Mouse (Mus musculus) thymus, adult 2 months (tissue): ENCODE results near the gene Nckap1. TPM values are rescaled to one million over a fixed set of nuclear protein-coding genes. Genes with fewer than 3 reads are reported as not detected.

Experiments used
- DNase-seq: peaks from one replicate; pipeline ENCODE4 v3.0.0; 2021
- H3K27ac ChIP-seq: fragments of 200-500 bp; 2 replicates; pipeline ENCODE4 v1.5.1; 2012; ENCODE audit warnings: low read length, control low read depth; ENCODE audit not compliant: control insufficient read depth, insufficient read depth
- H3K27me3 ChIP-seq: fragments of 200-500 bp; 2 replicates; pipeline ENCODE4 v1.6.1; 2012; ENCODE audit warnings: mild to moderate bottlenecking, low read length, moderate library complexity, mixed read lengths; ENCODE audit not compliant: control insufficient read depth, insufficient read depth
- H3K36me3 ChIP-seq: fragments of 200-500 bp; 2 replicates; pipeline ENCODE4 v1.6.1; 2012; ENCODE audit warnings: mild to moderate bottlenecking, low read length, moderate library complexity; ENCODE audit not compliant: control insufficient read depth, insufficient read depth
- H3K4me1 ChIP-seq: fragments of 200-500 bp; replicated peaks from 2 replicates; pipeline ENCODE4 v1.6.1; 2012; ENCODE audit warnings: low read length; ENCODE audit not compliant: control insufficient read depth, insufficient read depth
- H3K4me3 ChIP-seq: fragments of 200-500 bp; 2 replicates; pipeline ENCODE4 v1.5.1; 2012; ENCODE audit warnings: mild to moderate bottlenecking, low read length, control low read depth, moderate library complexity; ENCODE audit not compliant: control insufficient read depth, insufficient read depth
- CTCF ChIP-seq: fragments of 200-500 bp; IDR thresholded peaks from 2 replicates; pipeline ENCODE4 v1.5.1; 2012; ENCODE audit warnings: mild to moderate bottlenecking, control low read depth, low read length, moderate library complexity, borderline replicate concordance; ENCODE audit not compliant: control insufficient read depth, poor library complexity, insufficient read depth; ENCODE audit errors: extremely low read depth
- POLR2A ChIP-seq: fragments of 200-500 bp; IDR thresholded peaks from 2 replicates; pipeline ENCODE4 v1.6.1; 2012; ENCODE audit warnings: mild to moderate bottlenecking, low read length, control low read depth, moderate library complexity; ENCODE audit not compliant: control insufficient read depth, poor library complexity, insufficient read depth; ENCODE audit errors: extremely low read depth
- WGBS: fragments of 180-500 bp; shearing (Covaris S2); methylation state at CpG from one replicate; pipeline ENCODE4 v1.1.7; 2018; 5-methylcytosine and 5-hydroxymethylcytosine counted together
- polyA plus RNA-seq: library from polyadenylated mRNA; depleted of rRNA; stranded (reverse); fragments of >200 nt; gene quantifications from 2 replicates; pipeline ENCODE4 v1.2.3, GENCODE M21; 2012

Nckap1 gene
- polyA plus RNA-seq, 1 experiment: 9.1 TPM

GRCm38 (mm10) chr2:80582356-80582755, 1.2 kb upstream of the Nckap1 start:
- H3K27ac ChIP-seq: no peak overlapping the region
- WGBS: 92% methylated on average over 3 of the region's 3 CpGs
- peaks cover 7% of the 10 kb centered on the region for H3K4me1 ChIP-seq
- H3K4me3 ChIP-seq: no peak overlapping the region
- H3K27me3 ChIP-seq: peaks cover 15% of the 10 kb centered on the region
- no peaks in the 10 kb centered on the region for H3K36me3 ChIP-seq
- DNase-seq: no peak
- TF ChIP-seq CTCF (no peak), POLR2A (no peak)

- TF ChIP-seq CTCF: no peak
- TF ChIP-seq POLR2A: no peak
- Histone ChIP-seq H3K27ac (no peak overlapping the region), H3K4me1 (peaks cover 7% of the 10 kb centered on the region), H3K27me3 (peaks cover 15% of the 10 kb centered on the region), H3K36me3 (no peaks in the 10 kb centered on the region), H3K4me3 (peak overlapping the region; percentile 52)
- peak; percentile 16 for DNase-seq
- WGBS: 2% methylated on average over 65 of the region's 65 CpGs
Observed at GRCm38 (mm10) chr2:80580311-80580961, 744 bp downstream of the Nckap1 start.

GRCm38 (mm10) chr2:80579253-80579891, 1.8 kb downstream of the Nckap1 start:
- DNase-seq: no peak
- no peak for TF ChIP-seq POLR2A
- Histone ChIP-seq H3K36me3 (no peaks in the 10 kb centered on the region), H3K27me3 (peaks cover 15% of the 10 kb centered on the region), H3K4me3 (no peak overlapping the region), H3K27ac (no peak overlapping the region), H3K4me1 (peaks cover 7% of the 10 kb centered on the region)
- 3% methylated on average over 6 of the region's 6 CpGs for WGBS

GRCm38 (mm10) chr2:80577286-80577685, 3.9 kb downstream of the Nckap1 start:
- no peak for DNase-seq
- TF ChIP-seq CTCF: no peak
- no peak for TF ChIP-seq POLR2A
- H3K27ac ChIP-seq: no peak overlapping the region
- H3K27me3 ChIP-seq: peaks cover 15% of the 10 kb centered on the region
- no peak overlapping the region for H3K4me3 ChIP-seq
- H3K4me1 ChIP-seq: peaks cover 7% of the 10 kb centered on the region
- 87% methylated on average over 1 of the region's 1 CpGs for WGBS
- no peaks in the 10 kb centered on the region for H3K36me3 ChIP-seq

GRCm38 (mm10) chr2:80570656-80571055, 10.5 kb downstream of the Nckap1 start:
- H3K4me1 ChIP-seq: no peaks in the 10 kb centered on the region
- H3K36me3 ChIP-seq: no peaks in the 10 kb centered on the region
- H3K27me3 ChIP-seq: no peaks in the 10 kb centered on the region
- DNase-seq: no peak
- H3K4me3 ChIP-seq: no peak overlapping the region
- no peak overlapping the region for H3K27ac ChIP-seq
- WGBS: 79% methylated on average over 4 of the region's 4 CpGs
- TF ChIP-seq CTCF (no peak), POLR2A (no peak)

GRCm38 (mm10) chr2:80567411-80567810, 13.8 kb downstream of the Nckap1 start:
- no peak overlapping the region for H3K27ac ChIP-seq
- H3K4me3 ChIP-seq: no peak overlapping the region
- H3K36me3 ChIP-seq: no peaks in the 10 kb centered on the region
- no peaks in the 10 kb centered on the region for H3K4me1 ChIP-seq
- no peak for DNase-seq
- no peaks in the 10 kb centered on the region for H3K27me3 ChIP-seq
- WGBS: 93% methylated on average over 4 of the region's 4 CpGs
- TF ChIP-seq POLR2A (no peak), CTCF (no peak)

- Histone ChIP-seq H3K36me3 (no peaks in the 10 kb centered on the region), H3K27me3 (no peaks in the 10 kb centered on the region), H3K27ac (no peak overlapping the region), H3K4me3 (no peak overlapping the region), H3K4me1 (no peaks in the 10 kb centered on the region)
- TF ChIP-seq POLR2A: no peak
- no peak for TF ChIP-seq CTCF
- DNase-seq: no peak
Observed at GRCm38 (mm10) chr2:80562253-80562652, 18.9 kb downstream of the Nckap1 start.
